Mouse (Mus musculus) activated CD4-positive, CD25-positive, alpha-beta regulatory T cell, adult 4 months (primary cell): ENCODE data around the gene Xylt1. TPM values are rescaled to one million over a fixed set of nuclear protein-coding genes. Genes with fewer than 3 reads are reported as not detected.

Source experiments
- ATAC-seq: one replicate; pipeline ENCODE4 v1.8.0; 2017
- polyA plus RNA-seq, 2 experiments: library from polyadenylated mRNA; unstranded; fragments of 100-300 nt; shearing (Covaris generic); gene quantifications; one replicate each; pipeline ENCODE4 v1.2.1; 2017

Gene Xylt1
- polyA plus RNA-seq: 1 to 10 TPM; 1.9 to 3.2 TPM

- ATAC-seq: peak; percentile 84
Measured at GRCm38 (mm10) chr7:117380418-117381187, at the start of gene Xylt1. TSS of gene Xylt1 (plus strand) at chr7:117380979.

DNA sequence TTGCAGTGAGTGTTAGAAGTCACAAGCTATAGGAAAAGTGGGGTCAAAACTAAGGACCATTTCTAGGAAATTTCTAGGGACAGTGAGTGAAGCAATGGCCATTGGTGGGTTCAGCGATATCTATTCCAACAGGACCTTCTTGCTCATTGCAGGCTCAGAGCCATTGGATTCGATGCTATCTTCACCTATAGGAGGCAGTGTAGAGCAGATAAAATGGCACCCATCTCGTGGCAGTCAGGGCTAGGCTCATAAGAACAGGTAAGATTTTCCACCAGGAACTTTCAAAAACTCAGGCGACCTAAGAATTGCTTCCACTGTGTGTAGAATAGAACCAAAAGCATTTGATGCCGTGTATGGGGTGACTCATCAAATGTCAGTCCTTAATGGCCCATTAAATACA lies 46.8 kb upstream of the Xylt1 start:
- ATAC-seq: no peak

- no peak for ATAC-seq
Measured at GRCm38 (mm10) chr7:117356316-117356715, 24.5 kb upstream of the Xylt1 start.

DNA sequence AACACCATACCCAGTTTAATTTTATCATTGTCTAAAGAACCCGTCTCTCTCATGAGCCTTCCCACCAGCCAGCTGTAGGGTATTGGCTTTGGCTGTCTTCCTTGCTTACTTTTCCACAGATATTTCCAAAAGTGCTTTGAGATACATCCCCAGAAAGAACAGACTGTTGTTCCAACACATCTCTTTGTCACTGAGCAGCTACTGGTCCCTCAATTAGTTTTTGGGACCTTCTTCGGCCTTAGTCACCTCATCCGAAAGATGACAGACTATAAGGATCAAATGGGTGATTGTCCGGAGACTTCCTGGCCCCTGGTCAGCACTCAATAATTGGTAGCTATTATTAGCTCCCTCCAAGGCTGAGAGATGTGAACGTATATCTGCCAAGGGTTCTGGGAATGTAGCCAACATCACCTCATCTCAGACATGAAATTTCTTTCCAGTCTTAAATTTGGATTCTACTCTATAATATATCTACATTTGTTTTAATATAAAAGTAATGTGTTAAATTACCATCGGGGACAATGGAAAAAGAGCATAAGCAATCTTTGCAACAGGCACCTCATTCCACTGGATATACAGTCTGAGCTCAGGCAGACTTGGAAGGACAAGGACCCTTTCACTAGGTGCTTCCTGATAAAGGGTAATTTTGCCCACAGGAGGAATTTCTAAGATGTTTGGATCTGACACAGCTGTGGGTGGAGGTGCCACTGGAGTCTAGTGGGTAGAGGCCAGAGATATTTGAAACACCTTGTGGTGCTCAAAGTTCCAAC lies 23.2 kb upstream of the Xylt1 start:
- no peak for ATAC-seq

DNA sequence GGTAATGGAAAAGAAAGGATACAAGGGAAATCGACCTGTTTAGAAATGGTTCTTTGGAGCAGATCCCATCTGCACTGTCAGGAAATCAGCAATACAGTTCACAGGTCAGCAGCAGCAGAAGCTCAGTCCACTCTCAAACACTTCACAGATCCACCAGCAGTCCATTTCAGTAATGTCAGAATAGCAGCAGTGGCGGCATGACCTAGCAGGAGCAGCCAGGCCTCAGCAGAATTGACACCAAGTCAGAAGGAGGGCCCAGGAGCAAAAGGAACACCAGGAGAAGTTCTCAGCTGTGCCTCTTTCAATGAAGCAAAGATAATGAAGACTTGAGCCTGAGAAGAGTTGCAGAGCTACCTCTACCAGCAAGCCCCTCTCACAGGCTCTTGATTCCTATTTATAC lies 19.5 kb upstream of the Xylt1 start:
- ATAC-seq: no peak

DNA sequence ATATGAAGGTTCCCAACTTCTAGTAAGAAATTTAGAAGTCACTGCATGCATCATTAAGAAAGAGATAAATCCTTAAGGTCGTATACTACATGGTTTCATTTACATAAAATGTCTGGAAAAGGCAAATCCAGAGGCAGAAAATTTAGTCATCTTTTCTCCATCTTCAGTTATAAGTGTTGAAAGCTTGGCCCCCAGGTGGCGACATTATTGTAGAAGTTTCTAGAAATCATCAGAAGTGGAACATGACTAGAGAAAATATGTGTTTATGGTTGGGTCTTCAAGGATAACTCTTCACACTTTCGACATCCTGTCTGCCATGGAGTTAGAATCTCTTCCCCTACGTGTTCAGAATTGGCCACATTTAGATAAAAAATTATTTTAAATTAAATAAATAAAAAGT lies 18.3 kb upstream of the Xylt1 start:
- no peak for ATAC-seq

GRCm38 (mm10) chr7:117368647-117369289 lies 12.0 kb upstream of the Xylt1 start:
- no peak for ATAC-seq

DNA sequence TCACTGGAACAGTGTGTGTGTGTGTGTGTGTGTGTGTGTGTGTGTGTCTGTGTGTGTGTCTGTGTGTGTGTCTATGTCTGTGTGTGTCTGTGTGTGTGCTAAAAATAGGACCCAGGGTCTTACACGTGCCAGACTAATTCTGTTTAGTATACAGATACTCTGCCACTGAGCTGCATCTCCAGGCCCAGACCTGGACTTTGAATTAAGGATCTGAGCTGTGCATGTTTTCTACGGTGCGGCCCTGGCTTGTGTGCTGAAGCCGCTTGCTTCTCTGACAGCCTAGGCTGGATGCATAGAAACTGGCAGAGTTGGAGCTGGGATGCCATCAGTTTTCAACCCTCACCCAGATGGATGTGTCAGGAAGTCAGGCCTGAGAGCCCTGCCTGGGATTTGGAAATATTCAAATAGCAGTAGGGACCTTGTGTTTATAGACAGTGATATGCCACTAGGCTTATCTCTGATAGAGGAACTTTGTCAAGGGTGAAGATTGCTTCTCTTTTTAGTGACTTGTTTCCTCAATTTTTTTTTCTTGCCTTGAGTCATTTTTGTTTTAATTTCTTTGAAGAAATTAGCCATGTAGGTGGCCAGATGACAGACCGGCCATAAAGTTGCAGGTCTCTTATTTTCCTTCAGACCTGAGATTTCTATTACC lies 11.4 kb upstream of the Xylt1 start:
- ATAC-seq: no peak

- ATAC-seq: peak; percentile 51
Measured at GRCm38 (mm10) chr7:117375886-117376309, 4.9 kb upstream of the Xylt1 start.

- no peak for ATAC-seq
Measured at GRCm38 (mm10) chr7:117377138-117377537, 3.6 kb upstream of the Xylt1 start.

GRCm38 (mm10) chr7:117380036-117380417 lies 752 bp upstream of the Xylt1 start:
- no peak for ATAC-seq

- ATAC-seq: peak; percentile 28
Measured at GRCm38 (mm10) chr7:117381188-117381981, 606 bp downstream of the Xylt1 start.

DNA sequence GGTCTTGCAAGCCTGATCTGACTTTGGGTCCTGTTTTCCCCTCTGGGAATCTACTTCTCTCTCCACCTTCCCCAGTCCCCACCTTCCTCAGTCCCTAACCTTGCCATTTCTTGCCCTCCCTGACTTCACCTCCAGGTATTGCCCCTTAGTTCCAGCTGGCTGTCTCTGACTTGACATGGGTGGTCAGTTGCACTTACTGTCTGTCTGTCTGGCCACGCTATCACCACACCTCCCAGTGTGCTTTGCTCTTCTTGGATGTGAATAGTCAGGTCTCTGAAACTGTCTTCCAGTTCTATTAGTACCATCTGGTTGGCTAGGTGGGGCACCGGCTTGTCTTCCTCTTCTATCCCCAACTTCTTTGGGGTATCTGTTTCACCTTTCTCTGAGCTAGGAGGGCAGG lies 1.2 kb downstream of the Xylt1 start:
- no peak for ATAC-seq

DNA sequence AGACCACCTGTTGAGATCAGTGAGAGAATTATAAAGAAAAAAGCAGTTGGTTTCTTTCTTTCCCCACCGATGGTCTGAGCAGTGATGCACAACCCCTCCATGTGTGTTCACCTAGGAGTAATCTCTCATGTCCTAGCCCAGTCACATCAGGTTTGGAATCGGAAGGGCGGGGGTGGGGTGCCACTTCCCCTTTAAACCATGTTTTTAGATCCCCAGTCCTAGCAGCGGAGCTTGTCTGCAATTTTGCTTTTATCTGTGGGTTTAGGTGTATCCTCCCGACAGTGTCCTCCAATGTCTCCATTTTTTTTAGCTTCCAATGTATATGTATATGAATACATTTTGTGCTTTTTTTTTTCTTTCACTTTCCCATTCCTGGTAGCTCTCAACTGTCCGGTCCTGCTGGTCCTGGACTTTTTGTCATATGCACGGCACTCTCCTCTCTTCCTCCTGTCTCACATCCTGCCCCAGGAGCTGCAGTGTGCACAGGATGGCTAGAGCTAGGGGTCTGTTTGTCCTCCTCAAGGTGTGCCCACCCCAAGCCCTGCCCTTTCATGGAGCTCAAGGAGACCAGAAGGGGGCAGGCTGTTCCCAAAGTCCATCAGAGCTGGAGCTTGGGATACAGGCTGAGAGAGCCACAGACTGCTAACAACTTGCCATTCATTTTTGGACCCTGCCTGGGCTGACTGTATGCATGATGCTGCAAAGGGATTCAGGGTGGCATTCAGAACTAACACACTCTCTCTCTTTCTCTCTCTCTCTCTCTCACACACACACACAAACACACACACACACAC lies 2.6 kb downstream of the Xylt1 start:
- no peak for ATAC-seq

GRCm38 (mm10) chr7:117386376-117386775 lies 5.6 kb downstream of the Xylt1 start:
- ATAC-seq: no peak

- ATAC-seq: no peak
Measured at GRCm38 (mm10) chr7:117388284-117388988, 7.7 kb downstream of the Xylt1 start.

GRCm38 (mm10) chr7:117389048-117389447 lies 8.3 kb downstream of the Xylt1 start:
- ATAC-seq: no peak

DNA sequence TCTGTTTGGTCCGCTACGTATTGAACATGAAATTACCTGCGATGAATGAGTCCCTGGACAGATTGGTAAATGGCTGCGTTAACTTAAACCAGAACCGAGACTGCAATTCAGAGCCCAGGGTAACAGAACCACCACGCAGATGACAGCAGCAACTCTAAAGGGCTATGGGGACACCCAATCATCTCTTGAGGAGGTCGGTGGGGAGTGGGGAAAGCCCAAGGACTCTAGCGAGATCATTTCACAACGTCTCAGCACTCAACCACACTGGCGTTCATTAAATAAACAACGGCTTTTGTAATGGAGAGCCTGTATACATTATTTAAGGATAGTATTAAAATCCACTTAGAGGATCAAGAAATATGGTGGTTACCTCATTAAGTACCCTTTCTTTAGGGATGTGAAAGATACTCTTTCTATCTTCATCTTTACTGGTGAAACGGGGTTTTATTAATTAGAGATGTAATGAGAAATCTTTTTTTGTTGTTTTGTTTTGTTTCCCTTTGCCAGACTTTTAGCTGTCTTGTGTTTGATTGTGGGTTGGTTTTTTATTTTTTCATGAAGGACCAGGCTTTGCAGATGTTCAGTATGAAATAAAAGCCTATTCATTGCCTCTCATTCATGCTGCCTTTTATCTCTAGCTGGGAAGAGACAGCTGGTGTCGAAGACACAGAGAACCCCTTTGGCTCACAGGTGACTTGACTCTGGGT lies 12.2 kb downstream of the Xylt1 start:
- ATAC-seq: no peak

GRCm38 (mm10) chr7:117393976-117394375 lies 13.2 kb downstream of the Xylt1 start:
- peak; percentile 69 for ATAC-seq

DNA sequence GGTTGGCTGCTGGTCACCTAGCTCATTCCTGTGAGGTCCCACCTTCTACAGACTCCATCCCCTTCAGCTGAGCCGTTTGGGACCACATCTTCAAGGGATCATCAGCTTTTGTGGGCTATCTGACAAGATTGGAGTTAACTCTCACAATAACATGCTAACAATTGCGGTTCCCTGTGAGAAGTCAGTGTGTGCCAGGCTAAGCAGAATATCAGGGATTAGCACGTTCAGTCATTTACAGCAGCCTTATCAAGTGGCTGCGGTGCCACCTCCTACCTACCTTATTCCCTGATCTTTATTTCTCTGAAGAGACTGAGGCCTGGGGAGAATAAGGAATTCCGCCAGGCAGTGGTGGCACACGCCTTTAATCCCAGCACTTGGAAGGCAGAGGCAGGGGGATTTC lies 13.6 kb downstream of the Xylt1 start:
- ATAC-seq: no peak
